Mouse (Mus musculus): ENCODE measurements around the gene Stx17.

Gene Stx17

DNA sequence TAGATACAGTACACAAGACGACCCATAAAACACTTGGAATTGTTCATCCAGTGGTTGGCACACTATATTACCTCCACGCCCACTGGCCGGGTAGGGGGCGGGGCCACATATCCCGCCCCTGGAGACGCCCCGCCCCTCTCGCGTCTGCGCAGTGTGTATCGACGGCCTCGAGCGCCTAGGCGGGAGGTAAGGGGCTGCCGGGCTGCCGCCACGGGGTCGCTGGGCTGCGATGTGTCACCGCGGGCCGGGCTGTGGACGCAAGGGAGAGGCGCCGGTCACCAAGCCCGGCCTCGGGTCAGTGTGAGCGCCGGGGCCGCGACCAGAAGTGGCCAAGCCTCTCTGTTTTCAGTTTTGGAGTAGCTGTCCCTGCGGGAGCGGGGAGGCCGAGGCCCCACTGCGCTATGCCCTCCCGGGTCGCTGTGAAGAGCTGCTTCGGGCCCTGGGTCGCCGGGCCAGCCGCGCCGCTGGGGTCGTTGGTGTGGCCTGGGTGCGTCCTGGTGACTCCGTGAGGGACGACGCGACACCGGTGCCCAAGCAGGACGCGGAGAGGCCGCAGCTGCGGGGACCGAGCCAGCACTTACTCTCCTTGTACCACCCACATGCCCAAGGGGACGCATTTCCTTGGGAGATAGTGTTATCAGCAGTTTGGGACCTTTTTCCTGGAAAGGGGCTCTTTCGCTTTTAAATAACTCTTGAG is at the start of gene Stx17:
TSS of gene Stx17 (plus strand) at position 143 of the 697 bp plus-strand sequence.
- DNase-seq (ENCODE audit: low read depth, low spot score), result peak; percentile 46

DNA sequence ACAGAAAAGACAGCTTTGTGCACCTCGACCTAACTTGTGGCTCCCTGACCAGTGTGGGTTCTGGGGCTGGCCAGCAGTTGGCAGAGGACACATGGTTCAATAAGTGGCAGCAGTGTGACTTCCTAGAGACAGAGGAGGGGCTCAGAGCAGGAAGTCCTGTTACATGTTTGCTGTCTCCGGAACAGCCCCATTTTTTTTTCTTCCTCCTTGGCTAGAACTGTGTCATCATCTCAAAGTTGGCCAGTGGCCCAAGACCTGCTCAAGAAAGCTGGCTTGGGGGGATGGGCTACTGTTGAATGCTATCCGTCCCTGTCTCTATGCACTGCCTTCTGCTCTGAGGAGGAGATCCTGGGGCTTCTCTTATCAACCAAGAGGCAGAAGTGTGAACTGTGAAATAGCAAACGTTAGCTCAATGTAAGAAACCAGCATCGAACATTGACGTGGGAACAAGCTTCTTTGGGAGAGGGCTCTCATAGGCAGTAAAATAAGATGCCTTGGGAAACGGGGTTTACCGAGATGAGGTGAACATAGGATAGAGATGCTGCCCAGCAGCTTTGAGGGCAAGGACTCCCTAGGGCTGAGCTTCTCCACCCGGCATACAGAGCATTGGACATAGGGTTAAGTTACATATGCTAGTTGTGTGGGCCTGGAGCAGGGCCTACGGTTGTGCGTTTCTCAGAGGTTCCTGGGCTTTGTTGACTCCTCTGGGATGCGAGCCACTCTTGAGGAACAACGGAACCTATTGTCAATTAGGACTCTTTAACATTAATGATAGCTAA is 47.8 kb upstream of the Stx17 start:
- DNase-seq (ENCODE audit: low read depth, low spot score), result no peak

GRCm38 (mm10) chr4:48078213-48078612 is 46.5 kb upstream of the Stx17 start:
- no peak for DNase-seq (ENCODE audit: low read depth, low spot score)

- DNase-seq (ENCODE audit: low read depth, low spot score), result no peak
Observed at GRCm38 (mm10) chr4:48079285-48080039, 45.3 kb upstream of the Stx17 start.

GRCm38 (mm10) chr4:48083452-48083851 is 41.3 kb upstream of the Stx17 start:
- DNase-seq (ENCODE audit: low read depth, low spot score), result no peak

DNA sequence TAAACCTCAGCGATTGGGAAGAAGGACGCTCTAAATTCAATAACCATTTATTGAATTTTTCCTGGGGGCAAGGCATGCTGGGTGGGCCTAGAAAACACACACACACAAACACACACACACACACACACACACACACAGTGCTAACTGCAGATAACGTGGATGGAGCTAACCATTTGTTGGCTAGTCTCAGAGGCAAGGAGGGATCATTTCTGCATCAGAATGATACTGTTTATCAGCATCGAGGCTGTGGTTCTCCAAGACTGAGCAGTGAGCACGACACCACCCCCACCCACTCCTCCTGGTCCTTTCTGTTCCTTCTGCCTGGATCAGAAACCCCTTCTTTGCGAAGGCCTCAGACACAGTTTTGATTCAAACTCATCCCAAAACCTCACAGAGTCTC is 38.1 kb upstream of the Stx17 start:
- no peak for DNase-seq (ENCODE audit: low read depth, low spot score)

DNA sequence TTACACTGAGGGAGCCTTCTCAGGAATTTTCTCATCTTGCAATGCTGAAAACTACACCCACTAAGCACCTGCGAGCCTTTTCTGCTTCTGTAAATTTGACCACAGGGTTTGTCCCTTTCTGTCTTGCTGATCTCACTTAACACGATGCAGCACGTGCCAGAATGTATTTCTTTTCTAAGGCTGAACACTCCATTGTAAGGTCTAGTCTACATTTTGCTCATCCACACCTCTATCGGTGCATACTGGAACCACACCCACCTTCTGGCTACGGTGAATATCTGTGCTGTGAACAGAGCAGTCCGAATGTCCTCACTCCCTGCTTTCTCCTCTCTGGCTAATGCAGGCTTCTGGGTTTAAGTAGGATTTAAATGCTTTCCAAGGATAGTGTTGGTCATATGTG is 37.2 kb upstream of the Stx17 start:
- DNase-seq (ENCODE audit: low read depth, low spot score), result no peak

- peak; percentile 26 for DNase-seq (ENCODE audit: low read depth, low spot score)
Observed at GRCm38 (mm10) chr4:48093221-48093620, 31.5 kb upstream of the Stx17 start.

DNA sequence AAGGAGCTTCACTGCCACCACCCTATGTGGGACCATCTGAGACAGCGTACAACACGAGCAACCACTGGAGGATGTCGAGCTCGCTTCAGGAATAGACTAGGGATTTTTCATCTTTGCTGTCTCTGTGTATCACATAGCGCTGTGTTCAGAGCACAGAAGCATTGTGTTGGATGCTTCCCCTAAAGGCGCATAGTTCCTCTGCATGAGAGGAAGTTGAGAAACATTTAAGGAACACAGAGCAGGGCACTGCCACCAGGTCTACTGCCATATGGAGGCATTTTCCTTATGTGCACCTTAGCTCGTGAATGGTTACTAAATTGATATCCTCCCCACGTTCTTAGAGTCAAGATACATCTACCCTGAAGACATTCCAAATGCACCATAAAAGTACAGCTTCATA is 24.5 kb upstream of the Stx17 start:
- DNase-seq (ENCODE audit: low read depth, low spot score), result no peak

DNA sequence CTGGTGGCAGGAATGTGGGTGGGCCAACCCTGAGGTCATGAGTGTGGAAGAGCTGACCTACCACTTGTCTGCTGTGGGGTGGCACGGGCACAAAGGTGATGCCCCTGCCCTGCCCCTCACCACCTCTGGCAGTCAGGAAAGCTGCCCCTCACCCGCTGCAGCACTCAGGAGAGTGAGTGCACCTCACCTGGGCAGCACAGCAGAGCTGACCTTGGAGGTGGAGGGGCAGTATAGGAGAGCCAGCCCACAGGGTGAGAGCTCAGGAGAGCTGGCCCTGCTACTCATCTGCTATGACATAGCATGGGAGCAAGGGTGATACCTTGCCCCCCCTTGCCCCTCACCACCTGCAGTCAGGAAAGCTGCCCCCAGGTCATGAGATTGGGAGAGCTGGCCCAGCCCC is 22.7 kb upstream of the Stx17 start:
- no peak for DNase-seq (ENCODE audit: low read depth, low spot score)

- DNase-seq (ENCODE audit: low read depth, low spot score), result peak; percentile 51
Observed at GRCm38 (mm10) chr4:48105387-48105786, 19.3 kb upstream of the Stx17 start.

DNA sequence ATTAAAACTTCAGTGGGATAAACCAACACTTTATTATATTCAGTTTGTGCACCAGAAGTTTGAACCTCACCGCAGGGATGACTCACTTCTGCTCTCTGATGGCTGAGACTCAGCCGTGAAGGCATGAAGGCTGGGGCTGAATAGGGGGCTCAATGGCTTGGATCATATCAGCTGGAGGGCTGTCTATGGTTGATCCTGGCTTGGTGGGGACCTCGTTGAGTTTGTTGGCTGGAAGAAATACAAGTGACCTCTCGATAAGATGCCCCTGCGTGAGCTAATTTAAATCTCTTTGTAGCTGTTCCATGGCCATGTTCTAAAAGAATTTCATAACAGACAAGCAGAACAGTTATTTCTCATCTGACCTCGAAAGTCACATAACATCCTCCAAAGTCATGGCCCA is 17.6 kb upstream of the Stx17 start:
- no peak for DNase-seq (ENCODE audit: low read depth, low spot score)

- no peak for DNase-seq (ENCODE audit: low read depth, low spot score)
Observed at GRCm38 (mm10) chr4:48108591-48108990, 16.1 kb upstream of the Stx17 start.

- no peak for DNase-seq (ENCODE audit: low read depth, low spot score)
Observed at GRCm38 (mm10) chr4:48110331-48110730, 14.4 kb upstream of the Stx17 start.

- no peak for DNase-seq (ENCODE audit: low read depth, low spot score)
Observed at GRCm38 (mm10) chr4:48116191-48116590, 8.5 kb upstream of the Stx17 start.

GRCm38 (mm10) chr4:48124416-48124772 is 321 bp upstream of the Stx17 start:
- DNase-seq (ENCODE audit: low read depth, low spot score), result no peak

DNA sequence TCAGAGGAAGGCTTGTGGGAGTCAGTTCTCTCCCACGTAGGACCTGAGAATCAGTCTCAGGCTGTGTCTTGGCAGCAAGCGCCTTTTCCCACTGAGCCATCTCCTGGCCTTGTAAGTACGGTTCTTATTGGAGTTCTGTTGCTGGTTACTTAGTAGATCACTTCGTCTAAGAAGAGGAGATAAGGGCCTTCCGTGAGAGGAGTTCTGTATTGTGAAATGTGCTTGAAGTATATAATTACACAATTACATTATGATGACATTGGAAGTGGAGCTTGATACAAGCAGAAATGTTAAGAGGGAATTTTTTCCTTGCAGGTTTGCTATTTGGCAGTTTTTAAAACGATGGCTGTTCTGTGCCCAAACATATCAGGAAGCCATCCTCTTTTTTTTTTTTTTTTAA is 5.6 kb downstream of the Stx17 start:
- no peak for DNase-seq (ENCODE audit: low read depth, low spot score)

DNA sequence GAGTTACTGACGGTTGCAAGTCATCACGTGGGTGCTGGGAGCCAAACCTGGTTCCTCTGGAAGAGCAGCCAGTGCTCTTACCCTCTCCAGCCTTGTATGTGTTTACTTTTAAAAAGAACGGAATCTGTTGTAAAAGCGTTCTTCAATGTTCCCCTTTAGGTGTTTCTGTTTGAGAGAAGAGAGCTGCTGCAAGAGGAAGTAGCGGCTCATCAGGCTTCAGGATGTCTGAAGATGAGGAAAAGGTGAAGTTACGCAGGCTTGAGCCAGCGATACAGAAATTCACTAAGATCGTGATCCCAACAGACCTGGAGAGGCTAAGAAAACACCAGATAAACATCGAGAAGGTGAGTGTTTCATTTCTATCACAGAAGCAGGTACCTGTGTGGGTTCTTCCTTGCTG is 6.9 kb downstream of the Stx17 start:
- no peak for DNase-seq (ENCODE audit: low read depth, low spot score)

DNA sequence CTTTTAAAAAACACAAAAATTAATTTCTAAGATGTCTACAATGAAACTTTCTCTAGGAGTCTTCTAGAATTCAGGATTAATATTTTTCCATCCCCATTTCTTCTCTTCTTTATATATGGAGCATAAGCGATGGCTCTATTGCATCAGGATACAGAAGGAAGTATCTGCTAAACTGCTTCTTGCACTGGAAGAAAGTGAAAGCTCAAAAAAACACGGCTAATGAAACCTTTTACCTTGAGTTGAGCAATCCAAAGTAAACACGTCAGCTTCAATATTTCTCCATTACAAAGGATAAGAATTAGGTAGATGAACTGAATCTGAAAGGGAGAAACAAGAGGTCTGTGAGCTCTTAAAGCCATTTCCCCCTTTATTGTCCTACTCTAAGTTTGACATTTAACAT is 8.0 kb downstream of the Stx17 start:
- DNase-seq (ENCODE audit: low read depth, low spot score), result no peak

DNA sequence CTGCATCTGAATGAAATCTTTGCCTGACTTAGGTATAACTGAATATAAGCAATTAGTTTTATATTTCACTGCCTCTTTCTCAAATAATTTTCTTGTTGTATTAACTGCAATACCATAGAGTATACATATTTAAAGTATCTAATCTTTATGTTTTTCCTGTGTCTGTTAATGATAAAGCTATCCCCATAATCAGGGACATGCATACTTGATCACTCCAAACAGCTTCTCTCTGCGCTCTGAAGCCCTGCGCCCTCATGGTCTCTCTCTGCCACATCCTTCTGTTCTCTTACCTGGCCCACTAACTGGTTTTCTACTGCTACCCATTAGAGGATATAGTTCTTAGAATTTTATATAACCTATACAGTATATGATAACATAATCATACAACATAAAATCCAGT is 24.8 kb downstream of the Stx17 start:
- DNase-seq (ENCODE audit: low read depth, low spot score), result no peak

DNA sequence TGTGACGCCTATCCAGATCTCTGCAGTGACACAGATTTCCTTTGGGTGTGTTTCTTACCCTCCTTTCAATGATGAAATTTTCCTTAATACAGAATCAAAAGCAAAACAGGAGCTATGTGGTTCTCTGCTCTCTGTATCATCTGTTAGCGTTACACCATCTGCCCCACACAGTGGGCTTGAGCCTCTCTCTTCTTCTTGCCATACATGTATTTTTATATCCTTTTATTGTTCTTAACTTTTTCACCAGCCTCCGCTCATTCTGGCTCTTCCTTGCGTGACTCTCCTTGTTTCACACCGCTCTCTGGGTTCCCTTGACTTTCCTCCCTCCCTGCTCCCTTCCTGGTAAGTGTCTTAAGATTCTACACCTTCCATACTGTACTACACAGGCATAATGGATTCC is 28.5 kb downstream of the Stx17 start:
- peak; percentile 84 for DNase-seq (ENCODE audit: low read depth, low spot score)

- DNase-seq (ENCODE audit: low read depth, low spot score), result no peak
Observed at GRCm38 (mm10) chr4:48155864-48156263, 31.1 kb downstream of the Stx17 start.

- DNase-seq (ENCODE audit: low read depth, low spot score), result no peak
Observed at GRCm38 (mm10) chr4:48160386-48160785, 35.7 kb downstream of the Stx17 start.

Measured in telencephalon, adult 2 months (tissue).